Mouse (Mus musculus) MEL (cell line): Measurements from ENCODE around the gene Tspan14. TPM values are rescaled to one million over a fixed set of nuclear protein-coding genes. Genes with fewer than 3 reads are reported as not detected.

ENCODE experiments used
- DNase-seq: peaks from one replicate; pipeline ENCODE4 v3.0.0; 2011; ENCODE audit warnings: low read depth, low spot score
- H3K27ac ChIP-seq: 2 replicates; pipeline ENCODE4 v1.5.1; 2012; ENCODE audit warnings: low read depth, mild to moderate bottlenecking, control low read depth, low read length, moderate library complexity; ENCODE audit not compliant: control insufficient read depth
- H3K27me3 ChIP-seq, 2 experiments: fragments of 150-350 bp in 1 of 2; sonication (generic) in 1 of 2; 2 replicates each; pipeline ENCODE4 v1.6.1; 2012; ENCODE audit warnings: low read length in 2 of 2, mild to moderate bottlenecking in 2 of 2, improper control_type of control experiment in 1 of 2, moderate library complexity in 1 of 2; ENCODE audit not compliant: insufficient read depth in 2 of 2, control insufficient read depth in 1 of 2
- H3K36me3 ChIP-seq, 2 experiments: 2 replicates each; pipeline ENCODE4 v1.6.1; 2012 to 2014; ENCODE audit warnings: low read length in 2 of 2, improper control_type of control experiment in 1 of 2, inconsistent platforms in 1 of 2, mild to moderate bottlenecking in 1 of 2; ENCODE audit not compliant: insufficient read depth in 2 of 2, control insufficient read depth in 1 of 2
- H3K4me1 ChIP-seq, 2 experiments: fragments of 150-350 bp in 1 of 2; sonication (generic) in 1 of 2; 2 replicates each; pipeline ENCODE4 v1.6.1; 2012; ENCODE audit warnings: low read length in 2 of 2, improper control_type of control experiment in 1 of 2, mild to moderate bottlenecking in 1 of 2; ENCODE audit not compliant: insufficient read depth in 2 of 2, control insufficient read depth in 1 of 2
- H3K4me3 ChIP-seq, 2 experiments: fragments of 150-350 bp in 1 of 2; sonication (generic) in 1 of 2; 2 replicates each; pipeline ENCODE4 v1.5.1; 2012; ENCODE audit warnings: low read depth in 2 of 2, low read length in 2 of 2, mild to moderate bottlenecking in 2 of 2, moderate library complexity in 2 of 2, control low read depth in 1 of 2, improper control_type of control experiment in 1 of 2; ENCODE audit not compliant: control insufficient read depth in 1 of 2, insufficient read depth in 1 of 2
- H3K79me2 ChIP-seq: 2 replicates; pipeline ENCODE4 v1.6.1; 2012; ENCODE audit warnings: mild to moderate bottlenecking, low read length, moderate library complexity; ENCODE audit not compliant: control insufficient read depth, poor library complexity, insufficient read depth
- H3K9ac ChIP-seq: 2 replicates; pipeline ENCODE4 v1.6.1; 2012; ENCODE audit warnings: low read depth, mild to moderate bottlenecking, control low read depth, low read length, moderate library complexity; ENCODE audit not compliant: control insufficient read depth, poor library complexity, severe bottlenecking
- H3K9me3 ChIP-seq: fragments of 150-350 bp; sonication (generic); replicated peaks from 2 replicates; pipeline ENCODE4 v1.6.1; 2012; ENCODE audit warnings: mild to moderate bottlenecking, low read length, improper control_type of control experiment, moderate library complexity; ENCODE audit not compliant: insufficient read depth
- CHD1 ChIP-seq: IDR thresholded peaks from 2 replicates; pipeline ENCODE4 v1.6.1; 2012; ENCODE audit warnings: low read depth, mild to moderate bottlenecking, inconsistent platforms, low read length, improper control_type of control experiment
- CTCF ChIP-seq, 3 experiments: IDR thresholded peaks in 2 of 3; conservative IDR thresholded peaks in 1 of 3; 2 replicates each; pipeline ENCODE4 v1.5.1; 2011 to 2012; ENCODE audit warnings: low read length in 3 of 3, low read depth in 2 of 3, mild to moderate bottlenecking in 2 of 3, improper control_type of control experiment in 1 of 3, inconsistent platforms in 1 of 3, mixed read lengths in 1 of 3, moderate library complexity in 1 of 3; ENCODE audit not compliant: control insufficient read depth in 1 of 3, insufficient read depth in 1 of 3, poor library complexity in 1 of 3, severe bottlenecking in 1 of 3
- E2F4 ChIP-seq: IDR thresholded peaks from 2 replicates; pipeline ENCODE4 v1.6.1; 2011; ENCODE audit warnings: low read depth, low read length, improper control_type of control experiment, borderline replicate concordance
- ELF1 ChIP-seq: IDR thresholded peaks from 2 replicates; pipeline ENCODE4 v1.6.1; 2014; ENCODE audit warnings: low read depth, mild to moderate bottlenecking, inconsistent platforms, low read length, improper control_type of control experiment, moderate library complexity
- ETS1 ChIP-seq: IDR thresholded peaks from 2 replicates; pipeline ENCODE4 v1.6.1; 2012; ENCODE audit warnings: low read depth, mild to moderate bottlenecking, inconsistent platforms, low read length, improper control_type of control experiment, moderate library complexity
- GABPA ChIP-seq: IDR thresholded peaks from 2 replicates; pipeline ENCODE4 v1.6.1; 2012; ENCODE audit warnings: low read depth, mild to moderate bottlenecking, inconsistent platforms, low read length, improper control_type of control experiment, moderate library complexity
- HCFC1 ChIP-seq: IDR thresholded peaks from 2 replicates; pipeline ENCODE4 v1.6.1; 2012; ENCODE audit warnings: low read depth, mild to moderate bottlenecking, inconsistent platforms, low read length, improper control_type of control experiment, moderate library complexity
- JUND ChIP-seq: IDR thresholded peaks from 2 replicates; pipeline ENCODE4 v1.6.1; 2011; ENCODE audit warnings: low read depth, mild to moderate bottlenecking, improper control_type of control experiment, low read length
- KAT2A ChIP-seq: conservative IDR thresholded peaks from 2 replicates; pipeline ENCODE4 v1.6.1; 2012; ENCODE audit warnings: low read depth, low read length, improper control_type of control experiment, inconsistent platforms
- MAFK ChIP-seq: IDR thresholded peaks from 2 replicates; pipeline ENCODE4 v1.6.1; 2011; ENCODE audit warnings: low read depth, mild to moderate bottlenecking, low read length, improper control_type of control experiment, borderline replicate concordance
- MAX ChIP-seq: IDR thresholded peaks from 2 replicates; pipeline ENCODE4 v1.6.1; 2011; ENCODE audit warnings: low read length, improper control_type of control experiment
- MYB ChIP-seq: IDR thresholded peaks from 2 replicates; pipeline ENCODE4 v1.6.1; 2011; ENCODE audit warnings: mild to moderate bottlenecking, low read depth, low read length, improper control_type of control experiment
- POLR2A ChIP-seq, 2 experiments: IDR thresholded peaks; 2 replicates each; pipeline ENCODE4 v1.6.1; 2011 to 2012; ENCODE audit warnings: low read length in 2 of 2, mild to moderate bottlenecking in 2 of 2, control low read depth in 1 of 2, improper control_type of control experiment in 1 of 2, low read depth in 1 of 2, moderate library complexity in 1 of 2; ENCODE audit not compliant: control insufficient read depth in 1 of 2, insufficient read depth in 1 of 2, poor library complexity in 1 of 2
- RAD21 ChIP-seq: IDR thresholded peaks from 2 replicates; pipeline ENCODE4 v1.6.1; 2011; ENCODE audit warnings: mild to moderate bottlenecking, low read depth, low read length, improper control_type of control experiment
- RCOR1 ChIP-seq: IDR thresholded peaks from 2 replicates; pipeline ENCODE4 v1.6.1; 2012; ENCODE audit warnings: low read depth, mild to moderate bottlenecking, inconsistent platforms, low read length, improper control_type of control experiment
- SIN3A ChIP-seq: IDR thresholded peaks from 2 replicates; pipeline ENCODE4 v1.6.1; 2012; ENCODE audit warnings: low read length, improper control_type of control experiment, inconsistent platforms
- SMC3 ChIP-seq: IDR thresholded peaks from 2 replicates; pipeline ENCODE4 v1.6.1; 2011; ENCODE audit warnings: low read depth, low read length, improper control_type of control experiment
- TBP ChIP-seq: IDR thresholded peaks from 2 replicates; pipeline ENCODE4 v1.8.0; 2011; ENCODE audit warnings: low read depth, low read length, improper control_type of control experiment
- TCF12 ChIP-seq: IDR thresholded peaks from 2 replicates; pipeline ENCODE4 v1.6.1; 2014; ENCODE audit warnings: low read depth, mild to moderate bottlenecking, inconsistent platforms, low read length, improper control_type of control experiment, moderate library complexity
- ZC3H11A ChIP-seq: IDR thresholded peaks from 2 replicates; pipeline ENCODE4 v1.6.1; 2012; ENCODE audit warnings: low read depth, mild to moderate bottlenecking, inconsistent platforms, low read length, improper control_type of control experiment
- ZKSCAN1 ChIP-seq: IDR thresholded peaks from 2 replicates; pipeline ENCODE4 v1.6.1; 2012; ENCODE audit warnings: low read depth, mild to moderate bottlenecking, inconsistent platforms, low read length, improper control_type of control experiment, moderate library complexity
- ZNF384 ChIP-seq: IDR thresholded peaks from 2 replicates; pipeline ENCODE4 v1.6.1; 2012; ENCODE audit warnings: low read depth, mild to moderate bottlenecking, inconsistent platforms, low read length, improper control_type of control experiment
- polyA plus RNA-seq, 2 experiments: library from polyadenylated mRNA; stranded (reverse) in 1 of 2; unstranded in 1 of 2; fragments of >175 nt in 1 of 2; fragments of >200 nt in 1 of 2; gene quantifications; 2 replicates each; pipeline versions ENCODE4 v1.2.1 to v1.2.4; 2012; ENCODE audit warnings: low replicate concordance in 2 of 2, low read depth in 1 of 2; ENCODE audit not compliant: insufficient read length in 2 of 2, insufficient read depth in 1 of 2, missing spikeins in 1 of 2
- total RNA-seq: library from RNA; depleted of rRNA; stranded (reverse); fragments of 300-350 nt; gene quantifications from 2 replicates; pipeline ENCODE4 v1.2.3, GENCODE M21; 2012

Gene Tspan14
- total and polyA plus RNA-seq, 3 experiments: 24.8 to 29.9 TPM; not detected in 1

DNA sequence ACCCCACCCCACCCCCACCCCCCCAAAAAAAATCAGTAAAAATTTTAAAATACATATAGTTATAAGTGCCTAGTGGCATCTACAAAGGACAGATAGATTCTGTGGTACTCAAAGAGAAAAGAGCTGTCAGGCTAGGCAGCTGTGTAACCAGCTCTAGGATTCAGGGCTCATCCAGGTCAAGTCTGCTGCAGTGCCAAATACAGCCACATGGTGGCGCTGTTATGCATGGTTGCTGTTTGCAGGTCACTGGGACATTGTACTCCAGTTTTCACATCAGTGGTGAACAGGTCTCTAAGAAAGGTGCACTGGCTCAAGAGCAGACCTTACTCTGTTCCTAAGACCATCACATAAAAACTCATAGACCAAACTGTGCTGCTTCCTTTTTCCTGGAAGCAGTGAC lies 49.0 kb downstream of the Tspan14 start:
- H3K9ac ChIP-seq: no peak overlapping the region
- H3K27me3 ChIP-seq: no peaks in the 10 kb centered on the region
- no peaks in the 10 kb centered on the region for H3K79me2 ChIP-seq
- DNase-seq: peak; percentile 79
- no peaks in the 10 kb centered on the region for H3K9me3 ChIP-seq
- no peaks in the 10 kb centered on the region for H3K36me3 ChIP-seq
- H3K4me1 ChIP-seq: no peaks in the 10 kb centered on the region
- TF ChIP-seq CTCF (IDR thresholded peaks at IDR 0.05 in 2 of 3, conservative IDR thresholded peaks at IDR 0.05 in 1 of 3; ENCODE audit: control insufficient read depth in 1 of 3, insufficient read depth in 1 of 3, low read depth in 2 of 3, low read length in 3 of 3, poor library complexity in 1 of 3, severe bottlenecking in 1 of 3): peak; percentile 92 to 96 (median 96)
- TF ChIP-seq E2F4: no peak
- TF ChIP-seq ZKSCAN1: no peak
- no peak for TF ChIP-seq MAFK
- no peak for TF ChIP-seq MAX
- TF ChIP-seq MYB: no peak
- 0 out of 2 replicates have a peak, but pooled peaks have one; percentile 38 for TF ChIP-seq SIN3A
- peak; percentile 88 for TF ChIP-seq RAD21
- no peak for TF ChIP-seq HCFC1
- no peak for TF ChIP-seq ETS1
- 0 out of 2 replicates have a peak, but pooled peaks have one; percentile 19 for TF ChIP-seq ZNF384
- no peak for TF ChIP-seq GABPA
- peak; percentile 96 for TF ChIP-seq ZC3H11A
- peak; percentile 99 for TF ChIP-seq SMC3
- no peak for TF ChIP-seq JUND
- TF ChIP-seq ELF1: no peak
- TF ChIP-seq TBP: no peak
- TF ChIP-seq TCF12: no peak
- no peak overlapping the region for H3K27ac ChIP-seq
- H3K4me3 ChIP-seq: no peak overlapping the region

DNA sequence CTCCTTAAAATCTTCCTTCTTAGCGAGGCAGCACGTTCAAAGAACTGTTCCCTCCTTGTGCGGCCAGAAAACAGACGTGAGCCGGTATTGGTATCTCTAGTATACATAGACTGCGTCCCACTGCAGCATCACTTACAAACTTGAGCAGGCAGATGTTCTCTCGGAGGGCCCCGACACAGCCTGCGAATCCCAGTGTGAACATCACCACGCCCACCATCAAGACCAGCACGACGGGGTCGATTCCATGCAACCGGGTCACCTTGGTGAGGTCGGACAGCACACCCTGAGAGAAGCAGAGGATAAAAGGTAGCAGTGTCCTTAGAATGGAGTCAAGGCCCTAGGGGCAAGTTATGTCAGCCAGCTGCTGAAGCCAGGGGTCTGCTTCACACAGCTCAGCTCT lies 49.9 kb downstream of the Tspan14 start:
- H3K79me2 ChIP-seq: no peaks in the 10 kb centered on the region
- H3K4me1 ChIP-seq: no peaks in the 10 kb centered on the region
- TF ChIP-seq CHD1 (no peak), ETS1 (no peak), ZC3H11A (no peak), ZNF384 (no peak), ZKSCAN1 (no peak), RCOR1 (no peak), POLR2A (IDR thresholded peaks at IDR 0.05; ENCODE audit: control insufficient read depth in 1 of 2, insufficient read depth in 1 of 2, low read depth in 1 of 2, low read length in 2 of 2, poor library complexity in 1 of 2) (no peak), KAT2A (no peak), ELF1 (no peak), MYB (no peak)
- TF ChIP-seq, all 39 proteins: peak for 0
- H3K27ac ChIP-seq: no peak overlapping the region
- H3K27me3 ChIP-seq: no peaks in the 10 kb centered on the region
- no peaks in the 10 kb centered on the region for H3K9me3 ChIP-seq
- no peaks in the 10 kb centered on the region for H3K36me3 ChIP-seq
- no peak overlapping the region for H3K9ac ChIP-seq
- H3K4me3 ChIP-seq: no peak overlapping the region
- no peak for DNase-seq
